Comparison of ENCODE assay signal across 16 mouse cellular contexts in genomic region chr16:4725266-4725665, GRCm38 (mm10). TPM values are rescaled to one million over a fixed set of nuclear protein-coding genes. Genes with fewer than 3 reads are reported as not detected.
DNase-seq lines count a peak whose midpoint lies in the region; ATAC-seq and TF ChIP-seq lines count a peak whose summit lies in the region.
"Had no signal": no experiment of that assay in that cellular context is flagged by ENCODE, and none has a peak within 500 bp of the region (broad histone marks: within the 10 kb centered on the region; RNA-seq: fewer than 3 reads in every experiment).

No protein-coding gene starts in this region.

- no peaks in the 10 kb centered on the region for H3K9me3 ChIP-seq in liver, embryonic 11.5 days (ENCODE audit: control insufficient read depth, low read length)
- H3K9me3 ChIP-seq in liver, embryonic 12.5 days (replicated peaks), result no peaks in the 10 kb centered on the region
- no peaks in the 10 kb centered on the region for H3K9me3 ChIP-seq in lung, postnatal 0 days (ENCODE audit: low read length)
- H3K9me3 ChIP-seq: embryonic facial prominence, embryonic 13.5 days; neural tube, embryonic 13.5 days had no signal

- WGBS in liver, embryonic 11.5 days, result 78% methylated on average over 4 of the region's 4 CpGs
- WGBS in liver, embryonic 12.5 days (ENCODE audit: insufficient replicate concordance), result 75% methylated on average over 4 of the region's 4 CpGs
- 60% methylated on average over 4 of the region's 4 CpGs for WGBS in lung, postnatal 0 days

- no peaks in the 10 kb centered on the region for H3K27me3 ChIP-seq in liver, embryonic 11.5 days (replicated peaks; ENCODE audit: control insufficient read depth, insufficient read depth, low read length)
- no peaks in the 10 kb centered on the region for H3K27me3 ChIP-seq in liver, embryonic 12.5 days (replicated peaks)
- H3K27me3 ChIP-seq in lung, postnatal 0 days (replicated peaks; ENCODE audit: insufficient read depth, low read length), result no peaks in the 10 kb centered on the region
- H3K27me3 ChIP-seq: embryonic facial prominence, embryonic 13.5 days; neural tube, embryonic 13.5 days had no signal

- no peak overlapping the region for H3K27ac ChIP-seq in liver, embryonic 11.5 days (ENCODE audit: low read depth, low read length)
- no peak overlapping the region for H3K27ac ChIP-seq in liver, embryonic 12.5 days
- no peak overlapping the region for H3K27ac ChIP-seq in lung, postnatal 0 days (ENCODE audit: low read length)

- H3K9ac ChIP-seq in liver, embryonic 11.5 days (ENCODE audit: low read depth, low read length), result no peak overlapping the region
- no peak overlapping the region for H3K9ac ChIP-seq in liver, embryonic 12.5 days
- no peak overlapping the region for H3K9ac ChIP-seq in lung, postnatal 0 days (replicated peaks; ENCODE audit: low read depth)

- H3K4me3 ChIP-seq in liver, embryonic 11.5 days (ENCODE audit: low read depth, low read length), result no peak overlapping the region
- H3K4me3 ChIP-seq in liver, embryonic 12.5 days, result no peak overlapping the region
- H3K4me3 ChIP-seq in lung, postnatal 0 days (ENCODE audit: low read depth, low read length), result no peak overlapping the region

- no peak for TF ChIP-seq EP300 in lung, postnatal 0 days (IDR thresholded peaks at IDR 0.05)

- peak; percentile 84 for DNase-seq in heart, adult 11 months
- no peak for DNase-seq in heart, postnatal 36 days
- DNase-seq in liver, embryonic 11.5 days (ENCODE audit: low spot score), result no peak
- peak; percentile 74 for DNase-seq in adipocyte (ENCODE audit: low spot score)
- DNase-seq in kidney, postnatal 14 days, result peak; percentile 28
- no peak for DNase-seq in lung, postnatal 0 days (ENCODE audit: low spot score)
- no peak for DNase-seq in adrenal gland, adult 8-10 months
- DNase-seq: adrenal gland, adult 2 months; cerebellum, adult 9-10 months; left cerebral cortex, postnatal 4 days; lung, adult 18-20 months; lung, postnatal 4 days; thymus, postnatal 36 days had no signal

- H3K4me2 ChIP-seq in liver, embryonic 11.5 days, result peak overlapping the region; percentile 96
- H3K4me2 ChIP-seq in liver, embryonic 12.5 days, result no peak overlapping the region
- H3K4me2 ChIP-seq in lung, postnatal 0 days (replicated peaks; ENCODE audit: low read depth, low read length), result no peak overlapping the region

- no peak for ATAC-seq in liver, embryonic 11.5 days (replicated peaks; ENCODE audit: low FRiP score)
- no peak for ATAC-seq in liver, embryonic 12.5 days
- ATAC-seq in lung, postnatal 0 days, result no peak

- no peak for TF ChIP-seq CTCF in lung, postnatal 0 days (IDR thresholded peaks at IDR 0.05)

- H3K36me3 ChIP-seq in liver, embryonic 11.5 days (ENCODE audit: control insufficient read depth, insufficient read depth, low read length), result no peaks in the 10 kb centered on the region
- no peaks in the 10 kb centered on the region for H3K36me3 ChIP-seq in liver, embryonic 12.5 days
- H3K36me3 ChIP-seq in lung, postnatal 0 days (ENCODE audit: insufficient read depth, low read length), result no peaks in the 10 kb centered on the region
- H3K36me3 ChIP-seq: embryonic facial prominence, embryonic 13.5 days; neural tube, embryonic 13.5 days had no signal

- intact Hi-C loops in heart, postnatal 36 days (cut with DNase I), result no loop called here

- peaks cover 25% of the 10 kb centered on the region for H3K4me1 ChIP-seq in liver, embryonic 11.5 days (replicated peaks; ENCODE audit: control insufficient read depth, insufficient read depth, low read length)
- peaks cover 57% of the 10 kb centered on the region for H3K4me1 ChIP-seq in liver, embryonic 12.5 days
- H3K4me1 ChIP-seq in lung, postnatal 0 days (ENCODE audit: insufficient read depth, low read depth, low read length), result peaks cover 6% of the 10 kb centered on the region; the same call in 1 of the 2 replicates

RNA-seq across cellular contexts. Expression of gene Hmox2, which starts 0.9 kb away (rescaled TPM):
- total RNA-seq in heart, postnatal 36 days (2021), result 10 to 100 TPM; 72.2 to 88.2 TPM
- polyA plus RNA-seq in liver, embryonic 11.5 days (2014; fragmentation: Nextera tagmentation; extraction: Ambion mirVana), result 66.8 and 75.9 TPM in 2 replicates
- polyA plus RNA-seq in liver, embryonic 12.5 days (2016; fragmentation: Nextera tagmentation; extraction: Ambion mirVana), result 40.9 and 42.5 TPM in 2 replicates
- polyA plus RNA-seq in lung, postnatal 0 days (2015; fragmentation: Nextera tagmentation; extraction: Ambion mirVana), result 92.4 and 97.9 TPM in 2 replicates
- 100 to 1,000 TPM in 1 of 4 experiments, 10 to 100 TPM in 3; 89.6 to 120 (median 94.1) TPM for total RNA-seq in adrenal gland, adult 8-10 months (2022)

RNA-seq across cellular contexts. Expression of gene Nmral1, which starts 6.1 kb away (rescaled TPM):
- total RNA-seq in heart, postnatal 36 days (2021), result 1 to 10 TPM; 2.8 to 3.4 TPM
- 85.6 and 92.2 TPM in 2 replicates for polyA plus RNA-seq in liver, embryonic 11.5 days (2014; fragmentation: Nextera tagmentation; extraction: Ambion mirVana)
- 50.0 and 53.0 TPM in 2 replicates for polyA plus RNA-seq in liver, embryonic 12.5 days (2016; fragmentation: Nextera tagmentation; extraction: Ambion mirVana)
- 6.0 and 7.1 TPM in 2 replicates for polyA plus RNA-seq in lung, postnatal 0 days (2015; fragmentation: Nextera tagmentation; extraction: Ambion mirVana)
- total RNA-seq in adrenal gland, adult 8-10 months (2022), result 1 to 10 TPM; 2.3 to 9.0 (median 4.8) TPM

RNA-seq across cellular contexts. Expression of gene Coro7, which starts 45.7 kb away (rescaled TPM):
- total RNA-seq in heart, postnatal 36 days (2021), result 10 to 100 TPM; 13.0 to 13.7 TPM
- polyA plus RNA-seq in liver, embryonic 11.5 days (2014; fragmentation: Nextera tagmentation; extraction: Ambion mirVana), result 17.4 and 18.7 TPM in 2 replicates
- 11.3 and 11.9 TPM in 2 replicates for polyA plus RNA-seq in liver, embryonic 12.5 days (2016; fragmentation: Nextera tagmentation; extraction: Ambion mirVana)
- 8.7 and 9.0 TPM in 2 replicates for polyA plus RNA-seq in lung, postnatal 0 days (2015; fragmentation: Nextera tagmentation; extraction: Ambion mirVana)
- 10 to 100 TPM; 23.1 to 41.9 (median 36.7) TPM for total RNA-seq in adrenal gland, adult 8-10 months (2022)

Comparison
In these comparisons a context has a peak if more than half of its experiments do, and no peak if none do; other contexts are left out.
1. DNase-seq: peak in heart, adult 11 months (single experiment), adipocyte (single experiment) and kidney, postnatal 14 days (single experiment); none in heart, postnatal 36 days (0 of 2), liver, embryonic 11.5 days (single experiment), lung, postnatal 0 days (single experiment) and adrenal gland, adult 8-10 months (single experiment).